Mouse (Mus musculus) layer of hippocampus, adult 6 months (tissue): ENCODE measurements around the gene Mafk. TPM values are rescaled to one million over a fixed set of nuclear protein-coding genes. Genes with fewer than 3 reads are reported as not detected.

Experiments used
- long read RNA-seq, 2 experiments: library from polyadenylated mRNA; unstranded; transcript quantifications; one replicate each; pipeline ENCODE4 v2.0.0; 2019 to 2020
- microRNA-seq: library from miRNA; unstranded; fragments of <30 nt; microRNA quantifications from one replicate; pipeline ENCODE4 v1.2.0, GENCODE M21; 2020
- polyA plus RNA-seq: library from polyadenylated mRNA; unstranded; fragments of <200 nt; fragmentation: Nextera tagmentation; gene quantifications from 2 replicates; pipeline ENCODE4 v1.2.3, GENCODE M21; 2021

Mafk gene
- 1.0 and 1.6 TPM in 2 replicates for polyA plus RNA-seq
- long read RNA-seq, experiment 1, partial matches to known transcripts, result 0 of 5 reads
- long read RNA-seq, experiment 1, other reads (novel, unspliced or antisense), result 5 of 5 reads
- long read RNA-seq, experiment 2, transcript Mafk-202 (3 exons, 3,097 nt), result minor isoform, 6 of 55 reads
- long read RNA-seq, experiment 2, transcript Mafk-201 (3 exons, 2,849 nt), result major isoform, 47 of 55 reads
- long read RNA-seq, experiment 2, partial matches to known transcripts, result 2 of 55 reads
- long read RNA-seq, experiment 2, other reads (novel, unspliced or antisense), result 0 of 55 reads

DNA sequence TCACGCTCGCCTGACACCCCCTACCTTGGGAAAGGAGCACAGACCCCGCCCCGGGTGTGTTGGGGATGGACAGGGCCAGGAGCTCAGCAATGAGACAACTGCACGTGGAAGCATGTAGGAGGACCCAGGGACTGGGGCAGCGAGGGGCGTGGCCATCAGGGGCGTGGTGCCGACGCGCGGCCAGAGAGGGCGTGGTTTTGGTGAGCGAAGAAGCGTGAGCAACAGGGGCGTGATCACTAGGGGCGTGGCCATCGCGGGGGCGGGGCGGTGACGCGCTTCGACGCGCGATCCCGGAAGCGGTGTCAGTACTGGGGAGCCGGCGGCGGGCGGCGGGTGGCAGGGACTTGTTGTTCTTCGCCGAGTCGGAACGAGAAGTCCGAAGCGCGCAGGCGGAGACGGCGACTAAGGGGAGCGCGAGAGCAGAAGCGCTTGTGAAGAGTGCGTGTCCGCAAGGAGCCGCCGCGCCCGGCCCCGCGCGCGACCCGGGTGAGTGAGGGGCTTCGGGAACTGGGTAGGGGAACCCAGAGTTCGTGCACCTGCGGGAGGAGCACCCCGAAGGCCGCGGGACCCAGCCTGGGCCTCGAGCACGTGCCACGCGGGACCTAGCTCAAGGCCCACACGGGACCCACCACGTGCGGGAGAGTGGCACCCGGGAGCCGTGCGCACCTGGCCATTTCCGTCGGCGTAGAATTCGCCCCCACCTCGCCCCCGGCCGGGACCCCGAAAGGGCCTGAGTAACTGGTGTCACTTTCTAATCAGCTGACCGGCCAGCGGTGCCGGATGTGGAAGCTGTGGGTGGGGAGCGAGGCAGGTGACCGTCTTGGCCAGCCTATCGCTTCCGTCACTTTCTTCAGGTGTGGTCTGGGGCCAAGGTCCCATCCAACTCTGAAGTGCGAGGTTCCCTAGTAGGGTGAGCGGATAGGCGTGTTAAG lies at the start of gene Mafk:
Gene Mafk (plus strand): TSS at position 287 of the 932 bp plus-strand sequence.

DNA sequence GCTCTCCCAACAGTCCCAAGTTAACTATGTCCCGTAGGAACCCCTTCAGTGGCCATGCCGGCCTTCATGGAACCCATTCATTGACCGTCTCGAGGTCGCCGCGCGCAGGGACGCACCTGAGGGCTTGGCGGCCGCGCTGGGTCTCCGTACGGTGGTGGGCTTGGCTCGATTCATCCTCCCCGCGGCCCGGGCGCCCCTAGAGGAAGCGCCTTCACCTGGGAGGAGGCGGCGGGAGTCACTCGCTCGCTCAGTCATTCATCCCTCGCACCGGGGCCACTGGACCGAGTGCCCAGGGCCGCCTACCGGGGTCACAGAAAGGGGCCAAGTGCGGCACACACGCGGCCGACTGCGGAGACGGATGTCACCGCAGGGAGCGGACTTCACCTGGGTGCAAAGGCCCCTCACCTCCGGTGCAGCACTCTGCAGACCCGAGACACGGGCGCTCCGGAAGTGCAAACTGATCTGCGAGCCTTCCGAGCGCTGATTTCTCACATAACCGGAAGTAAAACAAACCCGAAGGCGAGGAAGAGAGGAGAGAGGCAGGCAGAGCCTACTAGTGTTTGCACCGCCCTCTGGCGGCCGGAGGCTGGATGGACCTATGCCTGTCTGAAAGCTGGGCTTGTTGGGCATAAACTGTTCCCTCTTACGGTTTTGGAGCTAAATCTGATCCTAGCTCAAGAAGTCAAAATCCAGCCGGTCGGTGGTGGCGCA lies 15.9 kb upstream of the Mafk start, which contains the start of gene Ints1:
Gene Ints1 (minus strand): TSS at position 459 of the 711 bp plus-strand sequence.

GRCm38 (mm10) chr5:139819538-139820181 lies 28.3 kb downstream of the Mafk start, which contains the start of gene Tmem184a:
Tmem184a (minus strand) TSS chr5:139819917.

DNA sequence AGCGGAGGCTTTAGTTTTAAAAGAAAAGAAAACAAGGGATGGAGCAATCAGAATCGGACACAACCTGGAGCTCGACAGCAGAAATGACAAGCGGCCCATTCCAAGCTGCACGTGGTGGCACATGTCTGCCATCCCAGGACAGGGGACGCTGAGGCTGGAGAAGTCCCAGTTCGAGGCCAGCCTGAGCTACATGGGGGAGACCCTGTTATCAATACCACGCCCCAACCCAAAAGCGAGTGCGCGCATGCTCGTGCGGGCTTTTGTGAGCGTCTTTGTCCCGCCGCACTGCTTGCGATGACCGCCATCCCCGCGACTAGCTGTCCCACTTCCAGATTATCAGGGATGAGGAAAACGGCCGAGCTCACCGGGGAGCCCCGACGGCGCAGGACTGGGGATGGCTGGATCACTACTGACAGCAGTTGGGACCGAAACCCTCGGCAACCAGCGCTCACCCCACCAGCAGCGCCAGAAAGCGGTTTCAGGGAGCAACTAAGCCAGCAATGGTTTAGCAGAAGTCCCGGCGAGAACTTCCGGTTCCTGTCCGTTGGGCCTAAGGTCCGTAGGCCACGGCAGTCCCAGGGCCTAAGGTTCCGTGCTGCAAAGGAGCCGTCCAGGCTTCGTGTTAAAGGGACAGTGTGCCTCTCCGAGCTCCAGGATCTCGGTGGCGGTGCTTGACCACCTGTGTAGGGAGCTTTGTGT lies 35.2 kb downstream of the Mafk start, which contains the start of the genes Gm26938 and Psmg3:
Gene Gm26938 (minus strand): TSS at position 51 of the 699 bp plus-strand sequence.
Gene Psmg3 (minus strand): TSS at position 529 of the 699 bp plus-strand sequence.

Small RNA genes within 50 kb of the gene (microRNA-seq; reads per million reads assigned to microRNA genes)
- 7.5 reads per million, percentile 26 among the genes with 10 or more reads in this experiment for gene Mir7037

Other genes starting within 250 kb of the Mafk start
- 0.09 TPM in 1 of 2 replicates, not detected in the other for gene Uncx, start 248.0 kb upstream of the Mafk start, polyA plus RNA-seq
- gene Micall2, start 55.2 kb upstream of the Mafk start, polyA plus RNA-seq, result 1.5 and 1.9 TPM in 2 replicates
- 17.1 and 20.3 TPM in 2 replicates for gene Ints1, start 15.8 kb upstream of the Mafk start, polyA plus RNA-seq
- gene Tmem184a, start 28.4 kb downstream of the Mafk start, polyA plus RNA-seq, result 0.09 and 1.6 TPM in 2 replicates
- not detected in 2 replicates for gene Gm26938, start 34.9 kb downstream of the Mafk start, polyA plus RNA-seq
- gene Psmg3, start 35.4 kb downstream of the Mafk start, polyA plus RNA-seq, result 36.8 and 42.3 TPM in 2 replicates
- gene Elfn1, start 116.4 kb downstream of the Mafk start, polyA plus RNA-seq, result 4.3 and 5.0 TPM in 2 replicates